Mouse (Mus musculus) retina, adult 2 months (tissue): ENCODE data around the gene Srgap2.
"Not testable (repeated sequence)": the region's sequence is repeated elsewhere in the genome, so short reads cannot be mapped to it uniquely, and the experiment has no call there.

Source experiments
- DNase-seq: peaks from one replicate; pipeline ENCODE4 v3.0.0-alpha.2; 2012; ENCODE audit warnings: low read depth, low spot score

The Srgap2 gene

DNA sequence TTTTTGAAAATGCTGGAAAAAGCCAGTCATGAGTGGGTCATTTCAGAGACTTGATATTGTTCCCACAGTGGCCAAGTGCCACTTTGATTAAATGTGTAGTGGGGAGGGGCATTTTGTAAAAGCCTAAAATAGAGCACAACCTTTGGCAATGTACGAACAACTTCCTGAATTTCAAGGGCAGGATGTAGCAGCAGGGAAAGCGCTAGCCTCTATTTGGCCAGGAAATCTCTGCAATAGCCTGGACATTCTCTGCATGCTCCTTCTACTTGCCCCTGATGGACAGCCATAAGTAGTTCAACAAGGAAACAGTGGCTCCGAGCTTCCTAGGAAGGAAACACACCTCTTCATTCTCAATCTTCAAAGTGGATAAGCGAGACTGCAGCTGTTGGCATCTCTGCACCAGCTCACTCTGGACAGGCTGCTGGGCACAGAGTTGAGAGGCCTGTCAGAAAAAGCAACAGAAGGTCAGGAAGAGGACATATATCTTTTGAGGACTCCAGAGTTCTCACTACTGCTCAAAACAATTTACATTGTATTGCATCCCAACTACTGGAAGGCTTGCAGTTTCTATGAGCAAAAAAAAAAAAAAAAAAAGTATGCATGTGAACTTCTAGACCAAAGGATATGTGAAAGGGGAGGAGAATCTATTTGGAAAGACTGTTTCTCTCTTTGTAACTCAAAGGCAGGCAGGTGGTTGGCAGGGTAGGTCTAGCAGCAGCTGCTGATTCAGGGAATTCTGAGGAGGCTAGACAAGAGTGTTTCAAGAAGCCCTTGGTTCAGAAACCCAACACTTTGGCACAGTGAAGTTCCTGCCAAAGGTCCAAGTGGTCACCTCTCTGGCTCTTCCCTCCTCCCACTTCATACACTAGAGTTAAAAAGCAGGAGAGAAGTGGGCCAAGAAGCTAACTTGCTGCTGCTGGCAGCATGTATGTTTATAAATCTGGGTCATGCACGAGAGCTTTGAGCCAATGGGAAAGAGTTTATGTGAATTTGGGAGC is 181.4 kb downstream of the Srgap2 start:
- no peak for DNase-seq

DNA sequence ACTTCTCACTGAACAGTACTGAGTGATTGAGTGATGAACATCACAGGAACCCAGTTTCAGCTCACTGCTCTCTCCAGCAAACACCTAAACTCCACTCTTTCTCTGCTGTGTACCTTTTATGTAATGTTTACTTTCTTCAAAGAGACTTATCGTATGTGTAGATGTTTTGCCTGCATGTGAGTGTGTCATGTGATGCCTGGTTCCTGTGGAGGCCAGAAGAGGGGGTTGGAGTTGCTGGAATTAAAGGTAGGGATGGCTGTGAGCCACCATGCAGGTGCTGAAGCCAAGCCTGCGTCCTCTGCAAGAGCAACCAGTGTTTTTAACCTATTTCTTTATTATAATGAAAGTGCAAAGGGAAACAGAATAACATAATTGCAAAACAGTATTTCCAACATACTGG is 182.5 kb downstream of the Srgap2 start:
- DNase-seq, result no peak

DNA sequence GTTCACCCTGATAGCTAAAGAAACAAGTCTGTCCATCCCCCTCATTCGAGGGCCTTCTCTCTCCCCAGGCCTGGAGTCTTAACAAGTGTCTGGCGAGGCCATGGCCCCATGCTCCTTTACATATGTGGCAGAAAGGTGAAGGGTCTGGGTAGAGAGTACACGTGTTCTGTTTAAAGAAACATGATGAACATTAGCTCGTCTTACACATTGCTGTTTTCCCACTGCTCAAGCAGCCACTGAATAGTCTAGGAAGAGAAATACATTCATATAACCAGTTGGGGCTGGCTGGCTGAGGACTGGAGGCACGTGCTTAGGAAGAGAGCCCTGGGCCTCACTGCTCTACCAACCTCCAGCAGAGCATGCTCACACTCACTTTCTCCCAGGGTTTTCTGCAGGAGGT is 191.1 kb downstream of the Srgap2 start:
- no peak for DNase-seq

DNA sequence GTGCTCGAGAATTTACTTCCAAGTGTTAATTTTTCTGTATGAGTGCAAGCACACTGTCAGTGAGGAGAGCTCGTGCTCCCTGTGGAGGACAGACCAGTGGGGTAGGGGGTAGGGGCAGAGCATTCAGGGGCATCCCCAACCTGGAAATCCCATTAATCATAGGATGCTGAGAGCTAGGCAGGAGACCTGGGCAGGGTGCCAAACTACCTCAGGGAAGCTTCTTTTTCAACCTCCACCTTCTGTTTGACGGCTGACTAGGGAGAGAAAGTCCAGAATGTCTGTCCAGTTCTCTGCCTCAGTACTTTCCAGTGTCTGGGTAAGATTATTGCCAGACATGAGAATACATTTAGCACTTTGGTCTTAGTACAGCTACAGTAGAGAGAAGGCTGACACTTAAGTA is 191.5 kb downstream of the Srgap2 start:
- no peak for DNase-seq

DNA sequence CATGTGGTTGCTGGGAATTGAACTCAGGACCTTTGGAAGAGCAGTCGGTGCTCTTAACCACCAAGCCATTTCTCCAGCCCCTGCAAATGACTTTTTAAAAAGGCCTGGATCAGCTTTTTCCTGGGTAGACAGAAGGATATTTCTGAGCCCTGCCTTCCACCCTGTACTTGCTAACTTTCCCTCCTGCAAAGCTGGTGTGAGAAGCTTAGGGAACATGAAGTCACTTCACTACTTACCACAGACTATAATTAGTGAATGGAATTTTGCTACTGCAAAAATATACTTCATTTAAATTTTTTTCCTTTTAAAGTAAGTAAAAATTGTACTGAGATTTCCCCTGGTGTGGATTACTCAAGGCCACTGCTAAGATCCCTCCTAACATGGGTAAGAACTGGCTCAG is 196.0 kb downstream of the Srgap2 start:
- DNase-seq, result no peak

DNA sequence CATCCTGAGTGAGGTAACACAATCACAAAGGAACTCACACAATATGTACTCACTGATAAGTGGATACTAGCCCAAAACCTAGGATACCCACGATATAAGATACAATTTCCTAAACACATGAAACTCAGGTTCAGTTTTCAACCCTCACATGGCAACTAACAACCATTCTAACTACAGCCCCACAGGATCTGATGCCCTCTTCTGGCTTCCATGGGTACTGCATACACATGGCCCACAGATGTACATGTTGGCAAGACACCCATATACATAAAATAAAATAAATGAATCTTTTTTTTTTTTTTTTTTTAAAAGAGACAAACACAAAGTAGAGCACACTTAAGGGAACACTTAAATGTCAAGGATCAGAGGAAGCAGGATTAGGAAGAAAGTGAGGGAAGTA is 198.1 kb downstream of the Srgap2 start:
- DNase-seq, result not testable (repeated sequence)

DNA sequence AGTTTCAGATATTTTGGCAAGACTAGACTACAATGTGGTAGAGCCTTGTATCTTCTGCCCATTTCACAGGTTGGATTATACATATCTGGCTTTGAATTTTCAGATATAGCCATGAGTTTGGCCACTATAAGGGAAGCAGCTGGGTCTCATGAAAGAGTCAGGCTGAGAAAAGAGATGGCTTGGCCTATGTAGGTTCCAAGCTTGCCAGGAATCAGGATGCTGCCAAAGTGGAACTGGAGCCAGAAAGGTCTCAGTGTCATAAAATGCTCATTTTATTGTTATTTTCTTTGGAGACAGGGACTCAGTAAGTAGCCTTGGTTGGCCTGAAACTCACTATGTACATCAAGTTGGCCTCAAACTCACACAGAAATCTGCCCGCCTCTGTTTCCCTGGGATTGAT is 200.0 kb downstream of the Srgap2 start:
- no peak for DNase-seq

DNA sequence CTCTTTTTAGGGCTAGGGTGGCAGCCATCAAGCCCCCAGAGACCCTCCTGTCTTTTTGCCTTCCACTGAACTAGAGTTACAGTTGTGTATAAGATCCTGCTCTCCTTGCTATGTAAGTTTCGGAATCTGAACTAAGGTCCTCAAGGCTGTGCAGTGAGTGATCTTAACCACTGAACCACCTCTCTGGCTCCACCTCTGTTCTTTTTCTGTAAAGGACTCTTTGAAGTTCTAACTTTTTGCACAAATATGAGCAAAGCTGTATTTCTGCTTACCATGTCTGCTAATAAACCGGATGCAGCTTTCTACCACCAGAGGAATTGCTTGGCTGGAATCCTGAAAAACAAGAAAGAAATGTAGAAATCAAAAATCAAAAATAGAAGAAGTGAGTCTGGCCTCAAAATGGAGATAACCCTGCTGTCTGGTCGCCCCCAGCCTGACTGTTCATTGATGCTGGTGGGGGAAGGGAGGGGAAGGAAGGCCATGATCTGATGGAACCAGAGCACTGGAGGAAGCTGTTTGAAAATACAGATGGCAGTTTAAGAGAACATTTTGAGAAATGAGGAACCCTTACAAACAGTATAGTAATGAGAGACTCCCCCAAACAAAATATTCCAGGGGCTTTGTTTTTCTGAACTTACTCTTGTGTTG is 202.2 kb downstream of the Srgap2 start:
- DNase-seq, result no peak

DNA sequence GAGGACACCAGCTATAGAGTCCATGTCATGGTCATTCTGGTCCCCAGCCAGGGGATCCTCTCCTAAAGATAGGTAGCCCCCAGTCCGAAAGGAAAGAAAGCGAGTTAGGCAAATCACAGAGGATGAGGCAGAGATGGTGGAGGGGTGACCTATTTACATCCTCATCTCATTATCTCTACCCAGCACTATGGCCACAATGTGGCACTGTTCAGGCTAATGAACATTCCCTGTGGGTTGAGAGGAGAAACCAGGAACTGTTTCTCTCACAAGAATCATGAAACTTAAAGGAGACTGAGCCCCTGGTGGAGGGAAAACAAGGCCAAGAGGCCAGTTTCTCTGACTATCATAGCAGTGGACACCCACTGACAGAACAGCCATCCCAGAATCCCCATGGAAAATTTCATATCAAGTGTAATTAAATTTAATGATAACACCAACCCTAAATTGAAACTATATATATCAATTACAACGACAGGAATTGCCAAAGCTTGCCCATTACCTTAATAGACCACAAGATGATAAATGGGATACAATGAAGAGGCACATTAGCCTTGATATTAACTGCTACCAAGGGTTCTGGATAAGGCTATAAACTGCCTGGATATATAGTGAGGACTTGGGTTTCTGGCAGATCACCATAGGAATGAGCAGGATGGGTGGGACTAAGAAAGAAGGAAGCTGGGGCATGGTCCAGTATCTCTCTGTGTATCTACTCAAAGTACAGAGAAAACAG is 207.4 kb downstream of the Srgap2 start:
- DNase-seq, result peak; percentile 16

DNA sequence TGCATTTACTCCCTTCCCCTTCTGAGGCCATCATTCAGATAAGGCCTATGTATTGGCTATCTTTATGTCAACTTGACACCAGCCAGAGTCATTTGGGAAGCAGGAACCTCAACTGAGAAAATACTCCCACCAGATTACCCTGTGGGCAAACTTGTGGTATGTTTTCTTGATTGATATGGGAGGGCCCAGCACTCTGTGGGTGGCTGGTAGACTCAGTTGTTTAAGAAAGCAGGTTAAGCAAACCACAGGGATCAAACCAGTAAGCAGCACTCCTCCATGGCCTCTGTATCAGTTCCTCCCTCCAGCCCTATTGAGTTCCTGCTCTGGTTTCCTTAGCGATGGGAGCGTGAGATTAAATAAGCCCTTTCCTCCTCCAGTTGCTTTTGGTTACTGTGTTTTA is 208.8 kb downstream of the Srgap2 start:
- no peak for DNase-seq

DNA sequence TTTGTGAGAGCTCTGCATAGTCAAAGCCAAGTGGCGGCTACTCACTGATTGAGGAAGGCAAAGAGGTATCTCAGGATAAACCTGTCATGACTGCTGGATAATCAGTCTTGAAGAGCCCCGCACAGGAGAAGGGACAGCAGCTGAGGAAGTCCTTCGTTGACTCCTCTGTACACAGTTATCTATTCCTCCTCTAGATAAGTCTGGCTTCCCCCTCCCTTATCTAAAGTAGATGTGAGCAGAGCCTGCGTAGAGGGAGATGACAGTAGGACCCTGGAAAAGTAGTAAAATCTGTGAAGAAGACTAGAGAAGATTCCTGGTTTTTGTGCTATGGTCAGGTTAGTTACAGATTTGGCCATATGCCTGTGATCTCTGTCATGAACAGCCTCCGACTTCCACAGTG is 209.5 kb downstream of the Srgap2 start:
- DNase-seq, result no peak

DNA sequence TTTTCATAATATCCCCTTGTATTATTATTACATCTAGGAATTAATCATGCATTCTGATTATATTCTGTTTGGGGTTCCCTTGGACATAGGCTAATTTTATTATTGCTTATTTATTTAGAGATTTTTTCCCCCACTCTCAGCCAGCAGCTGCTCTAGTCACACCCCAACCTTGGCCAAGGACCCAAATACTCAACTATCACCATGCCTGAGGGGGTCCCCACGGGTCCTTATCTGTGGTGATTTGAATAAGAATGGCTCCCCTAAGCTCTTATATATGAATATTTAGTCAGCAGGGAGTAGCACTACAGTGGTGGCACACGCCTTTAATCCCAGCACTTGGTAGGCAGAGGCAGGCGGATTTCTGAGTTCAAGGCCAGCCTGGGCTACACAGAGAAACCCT is 215.9 kb downstream of the Srgap2 start:
- DNase-seq, result no peak

DNA sequence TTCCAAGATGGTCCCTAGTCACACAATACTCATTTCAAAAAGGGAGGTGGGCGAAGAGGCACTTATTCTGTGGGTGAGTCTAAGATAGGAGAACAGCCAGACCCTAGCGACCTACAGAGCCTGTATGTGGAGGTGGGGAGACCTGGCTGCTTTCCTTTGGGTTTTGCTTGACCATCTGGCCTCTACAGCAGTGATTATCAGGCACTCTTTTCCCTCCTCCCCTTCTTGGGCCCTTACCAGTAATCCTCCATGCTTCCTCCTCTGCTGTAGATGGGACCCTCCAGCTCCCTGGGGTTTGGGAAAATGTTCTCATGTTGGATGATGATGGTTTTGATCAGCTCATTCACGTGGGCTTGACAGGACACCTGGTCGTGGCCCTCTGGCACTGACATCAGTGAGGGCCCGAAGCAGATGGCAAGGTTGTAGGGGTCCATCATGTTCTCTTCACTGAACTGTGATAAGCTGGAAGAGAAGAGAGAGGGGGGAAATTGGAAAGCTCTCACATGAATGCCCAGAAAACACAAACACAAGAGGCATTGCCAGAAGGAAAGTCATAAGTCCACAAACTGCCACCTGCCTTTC is 216.8 kb downstream of the Srgap2 start:
- DNase-seq, result no peak

DNA sequence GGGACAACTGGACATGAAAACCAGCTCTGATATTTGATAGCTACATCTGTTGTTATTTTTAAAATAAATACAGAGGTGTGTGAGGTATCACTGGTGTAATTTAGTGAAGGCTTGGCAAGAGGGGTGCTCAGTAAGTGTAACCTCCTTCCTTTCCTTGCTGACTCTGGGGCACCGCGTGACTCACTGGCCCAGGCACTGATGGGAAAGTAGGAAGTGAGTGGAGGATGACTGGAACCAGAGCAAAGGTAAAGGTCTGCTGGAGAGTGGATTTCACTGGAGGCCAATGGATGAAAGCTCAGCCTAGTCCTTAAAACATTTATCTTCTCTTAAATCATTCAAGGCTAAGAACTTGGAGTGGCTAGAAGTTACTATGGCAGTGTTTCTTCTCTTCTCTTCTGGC is 226.4 kb downstream of the Srgap2 start:
- no peak for DNase-seq

DNA sequence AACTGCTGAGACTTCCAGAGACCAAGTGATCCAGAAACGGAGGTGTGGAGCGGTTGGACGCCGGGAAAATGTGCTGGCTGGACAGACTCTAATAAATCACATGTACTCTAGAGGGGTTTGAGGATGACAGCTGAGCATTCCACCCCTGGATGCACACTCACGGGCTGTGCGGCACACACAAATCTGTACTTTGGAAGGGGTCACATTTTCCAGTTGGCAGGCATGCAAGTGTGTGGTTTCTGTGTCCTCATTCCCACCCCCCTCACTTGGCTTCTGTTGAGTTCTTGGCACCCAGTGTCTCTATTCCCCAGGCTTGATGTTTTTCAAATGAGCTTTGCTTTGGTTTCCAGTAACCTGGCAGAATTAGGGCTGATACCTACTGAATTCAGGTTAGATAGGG is 227.4 kb downstream of the Srgap2 start:
- DNase-seq, result no peak

DNA sequence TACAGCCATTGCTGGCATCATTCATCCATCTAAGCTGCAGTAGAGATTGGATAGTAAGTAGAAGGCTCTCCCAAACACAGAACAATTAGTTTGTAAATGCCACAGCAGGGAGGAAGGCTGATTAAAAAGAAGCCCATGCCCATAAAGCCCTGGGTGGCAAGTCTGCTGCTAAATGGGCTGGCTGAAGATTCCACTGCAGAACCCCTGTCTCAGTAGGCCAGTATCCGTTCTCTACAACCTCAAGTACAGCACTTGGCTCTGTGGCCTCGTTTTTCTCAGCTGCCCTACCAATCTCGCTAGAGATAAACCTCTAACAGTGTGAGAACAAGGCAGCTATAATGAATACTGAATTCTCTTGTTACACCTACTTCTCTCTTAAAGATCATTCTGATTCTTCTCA is 227.9 kb downstream of the Srgap2 start:
- no peak for DNase-seq

DNA sequence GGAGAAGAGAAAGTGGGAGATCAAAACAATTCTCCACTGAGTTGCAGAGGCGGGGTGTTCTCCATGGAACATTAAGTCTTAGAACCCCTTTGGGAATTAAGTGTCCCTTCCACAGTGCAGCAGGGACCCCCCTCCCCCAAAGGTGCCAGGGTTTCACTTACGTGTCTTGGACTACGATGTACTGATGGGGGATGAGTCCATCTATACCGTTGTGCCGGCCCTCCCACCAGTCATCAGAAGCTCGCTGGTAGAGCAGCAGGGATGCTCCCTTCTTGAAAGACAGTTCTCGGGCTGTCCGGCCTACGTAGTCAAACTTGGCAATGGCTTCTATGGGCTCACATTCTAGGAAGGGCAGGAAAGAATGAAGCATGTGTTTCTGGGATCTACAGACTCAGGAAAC is 229.0 kb downstream of the Srgap2 start:
- no peak for DNase-seq

DNA sequence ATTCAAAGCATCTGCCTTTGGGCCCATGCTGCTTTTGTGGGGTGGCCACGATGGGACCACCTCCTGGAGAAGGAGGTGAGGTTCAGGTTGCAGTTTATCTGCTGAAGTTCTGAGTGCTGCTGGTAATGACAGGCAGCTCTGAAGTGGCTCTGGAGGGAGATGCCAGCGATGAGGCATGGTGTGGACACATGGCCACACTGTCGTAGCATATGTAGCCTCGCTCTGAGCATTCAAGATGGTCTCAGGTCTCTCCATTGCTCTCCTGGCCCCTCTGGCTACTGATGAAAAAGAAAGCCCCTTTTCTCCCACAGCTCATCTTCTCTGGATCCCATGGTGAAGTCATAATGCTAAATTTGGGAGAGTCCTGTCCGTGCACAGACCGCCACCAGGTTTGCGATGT is 230.4 kb downstream of the Srgap2 start:
- DNase-seq, result no peak

DNA sequence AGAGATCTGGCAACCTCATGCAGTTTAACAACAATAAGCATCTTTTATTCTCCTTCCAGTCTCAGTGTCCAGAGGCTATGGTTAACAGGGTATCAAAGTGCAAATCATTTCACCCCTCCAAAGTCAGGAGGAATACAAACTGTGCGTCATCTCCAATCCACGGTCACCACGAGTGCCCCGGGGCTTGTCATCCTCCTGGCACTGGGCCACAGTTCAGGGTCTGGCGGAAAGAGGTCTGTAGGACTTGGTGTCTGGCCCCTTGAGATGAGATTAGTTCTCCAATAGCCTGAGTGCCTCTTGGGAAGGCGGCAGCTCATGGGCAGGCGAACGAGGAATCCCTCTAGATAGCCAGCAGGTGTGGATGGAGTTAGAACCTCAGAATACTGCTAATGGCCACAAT is 232.0 kb downstream of the Srgap2 start:
- no peak for DNase-seq

DNA sequence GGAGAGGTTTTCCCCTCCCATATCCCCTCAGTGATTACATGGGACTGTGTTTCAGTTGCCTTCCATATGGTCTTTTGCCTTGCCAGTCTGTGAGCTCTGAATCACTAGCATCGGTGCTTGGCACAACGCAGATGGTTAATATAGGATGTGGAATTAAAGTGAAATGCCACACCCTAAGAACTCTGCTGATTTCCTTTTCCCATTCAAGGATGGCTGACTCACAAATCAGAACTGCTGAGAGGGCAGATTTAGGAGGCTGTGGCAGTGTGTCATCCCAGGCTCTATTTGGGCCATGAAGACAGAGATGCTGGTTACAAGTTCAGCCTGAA is 233.3 kb downstream of the Srgap2 start:
- DNase-seq, result no peak

DNA sequence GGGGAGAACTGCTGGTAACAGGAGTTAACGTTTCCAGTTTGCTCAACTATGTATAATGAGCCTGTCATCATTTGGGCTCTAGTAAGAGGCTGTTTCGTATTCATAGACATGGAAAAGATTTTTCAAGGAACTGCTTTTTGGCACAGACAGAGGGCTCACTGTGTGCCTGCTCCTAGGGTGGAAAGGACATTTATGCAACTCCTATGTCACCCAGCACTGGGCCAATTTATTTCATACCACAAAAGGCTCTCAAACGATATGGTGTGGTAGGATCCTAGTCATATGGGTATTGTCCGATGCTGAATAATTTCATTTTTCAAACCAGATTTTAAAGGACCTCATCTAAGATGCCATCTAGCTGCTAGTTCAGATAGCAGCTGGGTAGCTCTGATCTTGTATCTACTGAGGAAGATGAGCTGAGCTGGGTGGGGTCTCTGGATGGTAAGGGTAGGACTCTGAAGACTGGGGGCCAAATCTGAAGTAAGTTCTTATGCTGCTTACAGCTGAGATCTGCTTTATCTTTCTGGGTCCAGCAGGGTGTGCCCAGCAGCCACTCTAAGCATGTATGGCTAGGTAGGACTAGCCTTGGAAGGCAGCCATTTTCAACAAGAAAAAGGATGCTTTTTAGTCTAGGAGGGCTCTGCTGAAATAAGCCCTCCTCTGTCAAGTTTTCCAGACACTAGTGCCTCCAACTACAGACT is 233.8 kb downstream of the Srgap2 start:
- DNase-seq, result no peak

DNA sequence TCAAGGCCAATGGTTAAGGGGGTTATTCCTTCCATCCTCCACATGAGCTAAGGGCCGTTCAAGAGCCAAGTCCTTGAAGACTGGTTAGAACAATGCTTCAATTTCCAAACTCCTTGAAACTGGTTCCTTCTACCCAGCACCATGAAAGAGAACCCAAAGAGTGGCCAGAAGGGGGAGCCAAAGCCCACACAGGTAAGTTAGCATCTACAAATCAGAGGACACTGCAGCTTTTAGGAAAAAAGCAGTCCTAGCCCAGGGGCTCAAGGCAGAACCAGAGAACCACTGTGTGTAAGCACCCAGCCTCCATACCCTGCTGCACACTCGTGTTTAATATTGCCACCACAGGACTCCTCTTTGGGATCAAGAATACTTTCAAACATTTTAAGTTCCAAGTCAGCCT is 236.5 kb downstream of the Srgap2 start:
- DNase-seq, result peak; percentile 18
